Mouse (Mus musculus): ENCODE results near the gene Hpgds. TPM values are rescaled to one million over a fixed set of nuclear protein-coding genes. Genes with fewer than 3 reads are reported as not detected.

Hpgds gene
- polyA plus RNA-seq, 1 experiment from 2014 or later = 3.9 TPM

- no peak overlapping the region for H3K4me2 ChIP-seq (ENCODE audit: low read length)
- no peaks in the 10 kb centered on the region for H3K4me1 ChIP-seq (ENCODE audit: control insufficient read depth, insufficient read depth, low read length)
- no peak for ATAC-seq
- H3K27ac ChIP-seq (ENCODE audit: low read depth, low read length) = no peak overlapping the region
- WGBS = 82% methylated on average over 2 of the region's 2 CpGs
- no peak overlapping the region for H3K9ac ChIP-seq (ENCODE audit: low read length)
- H3K9me3 ChIP-seq (replicated peaks; ENCODE audit: control insufficient read depth, low read length) = no peaks in the 10 kb centered on the region
- H3K27me3 ChIP-seq (replicated peaks; ENCODE audit: control insufficient read depth, insufficient read depth, low read length) = no peaks in the 10 kb centered on the region
- peaks cover 71% of the 10 kb centered on the region for H3K36me3 ChIP-seq (ENCODE audit: control insufficient read depth, insufficient read depth, low read length)
- peak; percentile 7 for DNase-seq (ENCODE audit: low spot score)
- H3K4me3 ChIP-seq (ENCODE audit: low read depth, low read length) = no peak overlapping the region
These were observed 69.5 kb downstream of the Hpgds start for GRCm38 (mm10) chr6:65075201-65075600.

Other genes with a start within 250 kb of the Hpgds start
- gene Smarcad1, start 102.3 kb downstream of the Hpgds start, polyA plus RNA-seq (2014; fragmentation: Nextera tagmentation; extraction: Ambion mirVana) = 101 and 106 TPM in 2 replicates
- gene C130060K24Rik, start 236.2 kb upstream of the Hpgds start, polyA plus RNA-seq (2014; fragmentation: Nextera tagmentation; extraction: Ambion mirVana) = 0.81 and 1.3 TPM in 2 replicates

All from forebrain, embryonic 14.5 days (tissue).